In genomic region chr10:102154865-102155264, GRCm38 (mm10) we compare ENCODE assay signal across 16 mouse cellular contexts.
DNase-seq lines count a peak whose midpoint lies in the region; ATAC-seq and TF ChIP-seq lines count a peak whose summit lies in the region.
"Had no signal": no experiment of that assay in that cellular context is flagged by ENCODE, and none has a peak within 500 bp of the region (broad histone marks: within the 10 kb centered on the region; RNA-seq: fewer than 3 reads in every experiment).

No protein-coding gene starts in this region.

- H3K4me3 ChIP-seq in heart, adult 2 months: no peak overlapping the region
- H3K4me3 ChIP-seq in heart, embryonic 11.5 days (ENCODE audit: low read depth, low read length): no peak overlapping the region
- H3K4me3 ChIP-seq in midbrain, embryonic 11.5 days (ENCODE audit: low read depth, low read length): no peak overlapping the region
- H3K4me3 ChIP-seq in midbrain, embryonic 16.5 days (ENCODE audit: low read depth, low read length): no peak overlapping the region
- H3K4me3 ChIP-seq: liver, embryonic 13.5 days; stomach, embryonic 15.5 days had no signal

- no peak overlapping the region for H3K4me2 ChIP-seq in heart, embryonic 11.5 days
- no peak overlapping the region for H3K4me2 ChIP-seq in midbrain, embryonic 11.5 days
- H3K4me2 ChIP-seq in midbrain, embryonic 16.5 days (ENCODE audit: low read length): no peak overlapping the region
- H3K4me2 ChIP-seq: liver, embryonic 13.5 days; stomach, embryonic 15.5 days had no signal

- H3K79me2 ChIP-seq in heart, adult 2 months (replicated peaks; ENCODE audit: control insufficient read depth, insufficient read depth, low read length): no peaks in the 10 kb centered on the region; the same call in 1 of the 2 replicates

- no peaks in the 10 kb centered on the region for H3K9me3 ChIP-seq in heart, embryonic 11.5 days (replicated peaks; ENCODE audit: control insufficient read depth, low read length)
- H3K9me3 ChIP-seq in midbrain, embryonic 11.5 days (ENCODE audit: control insufficient read depth, low read length): no peaks in the 10 kb centered on the region
- H3K9me3 ChIP-seq in midbrain, embryonic 16.5 days (replicated peaks; ENCODE audit: control insufficient read depth, low read length, poor library complexity, severe bottlenecking): no peaks in the 10 kb centered on the region
- H3K9me3 ChIP-seq: liver, embryonic 13.5 days; stomach, embryonic 15.5 days had no signal

- H3K4me1 ChIP-seq in heart, adult 2 months (ENCODE audit: control insufficient read depth, insufficient read depth, low read length): no peaks in the 10 kb centered on the region
- no peaks in the 10 kb centered on the region for H3K4me1 ChIP-seq in heart, embryonic 11.5 days (ENCODE audit: control insufficient read depth, insufficient read depth, low read length)
- H3K4me1 ChIP-seq in midbrain, embryonic 11.5 days (ENCODE audit: control insufficient read depth, insufficient read depth, low read length): no peaks in the 10 kb centered on the region
- H3K4me1 ChIP-seq in midbrain, embryonic 16.5 days (ENCODE audit: control insufficient read depth, insufficient read depth, low read length): no peaks in the 10 kb centered on the region; the same call in 1 of the 2 replicates
- H3K4me1 ChIP-seq: liver, embryonic 13.5 days; stomach, embryonic 15.5 days had no signal

- no peaks in the 10 kb centered on the region for H3K27me3 ChIP-seq in heart, adult 2 months (ENCODE audit: control insufficient read depth, insufficient read depth, low read length)
- H3K27me3 ChIP-seq in heart, embryonic 11.5 days (ENCODE audit: control insufficient read depth, insufficient read depth, low read length): no peaks in the 10 kb centered on the region
- H3K27me3 ChIP-seq in midbrain, embryonic 11.5 days (ENCODE audit: control insufficient read depth, insufficient read depth, low read length): no peaks in the 10 kb centered on the region
- H3K27me3 ChIP-seq in midbrain, embryonic 16.5 days (ENCODE audit: control insufficient read depth, insufficient read depth, low read depth, low read length): no peaks in the 10 kb centered on the region
- H3K27me3 ChIP-seq: liver, embryonic 13.5 days; stomach, embryonic 15.5 days had no signal

- 0 out of 2 replicates have a peak, but pooled peaks have one; percentile 4 for TF ChIP-seq CTCF in heart, adult 2 months (IDR thresholded peaks at IDR 0.05)

- no peaks in the 10 kb centered on the region for H3K36me3 ChIP-seq in heart, adult 2 months (ENCODE audit: control insufficient read depth, insufficient read depth, low read length)
- no peaks in the 10 kb centered on the region for H3K36me3 ChIP-seq in heart, embryonic 11.5 days (ENCODE audit: control insufficient read depth, insufficient read depth, low read length)
- H3K36me3 ChIP-seq in midbrain, embryonic 11.5 days (ENCODE audit: control insufficient read depth, insufficient read depth, low read length): no peaks in the 10 kb centered on the region
- H3K36me3 ChIP-seq in midbrain, embryonic 16.5 days (ENCODE audit: control insufficient read depth, insufficient read depth, low read length): no peaks in the 10 kb centered on the region
- H3K36me3 ChIP-seq: liver, embryonic 13.5 days; stomach, embryonic 15.5 days had no signal

- TF ChIP-seq EP300 in heart, adult 2 months (IDR thresholded peaks at IDR 0.05; ENCODE audit: insufficient read depth, low read depth, low read length): no peak

- intact Hi-C loops in heart, adult 2 months (cut with DNase I): no loop called here

- no peak for DNase-seq in heart, adult 2 months
- DNase-seq in midbrain, embryonic 11.5 days (ENCODE audit: low spot score, missing footprints): no peak
- DNase-seq in adipocyte (ENCODE audit: low spot score): peak; percentile 2
- DNase-seq in retina, embryonic 14.5 days (ENCODE audit: low spot score): peak; percentile 53
- DNase-seq in adrenal gland, postnatal 25 days: no peak
- DNase-seq: adrenal gland, postnatal 14 days; cerebellum, adult 11-12 months; heart, adult 11 months; heart, postnatal 36 days; kidney, adult 2 months; liver, embryonic 13.5 days; lung, postnatal 36 days; thymus, postnatal 4 days had no signal

- H3K27ac ChIP-seq in heart, adult 2 months: no peak overlapping the region
- H3K27ac ChIP-seq in heart, embryonic 11.5 days (ENCODE audit: low read depth, low read length): no peak overlapping the region
- H3K27ac ChIP-seq in midbrain, embryonic 11.5 days (ENCODE audit: low read depth, low read length): no peak overlapping the region
- H3K27ac ChIP-seq in midbrain, embryonic 16.5 days (ENCODE audit: low read length): no peak overlapping the region
- H3K27ac ChIP-seq: liver, embryonic 13.5 days; stomach, embryonic 15.5 days had no signal

- H3K9ac ChIP-seq in heart, adult 2 months (ENCODE audit: low read depth, low read length): no peak overlapping the region
- no peak overlapping the region for H3K9ac ChIP-seq in heart, embryonic 11.5 days (ENCODE audit: low read depth, low read length)
- no peak overlapping the region for H3K9ac ChIP-seq in midbrain, embryonic 11.5 days (ENCODE audit: low read length)
- H3K9ac ChIP-seq in midbrain, embryonic 16.5 days (ENCODE audit: low read depth, low read length): no peak overlapping the region
- H3K9ac ChIP-seq: liver, embryonic 13.5 days; stomach, embryonic 15.5 days had no signal

- TF ChIP-seq POLR2A in heart, adult 2 months (IDR thresholded peaks at IDR 0.05; ENCODE audit: insufficient read depth, low read depth, low read length): no peak

- no peak for ATAC-seq in heart, embryonic 11.5 days (replicated peaks; ENCODE audit: insufficient number of reproducible peaks, low FRiP score, low TSS enrichment)
- peak; percentile 18; the same call in 1 of the 2 replicates for ATAC-seq in midbrain, embryonic 11.5 days (ENCODE audit: low FRiP score)
- ATAC-seq in midbrain, embryonic 16.5 days: no peak

- WGBS in heart, adult 2 months: 66% methylated on average over 5 of the region's 5 CpGs
- 74% methylated on average over 5 of the region's 5 CpGs for WGBS in heart, embryonic 11.5 days (ENCODE audit: insufficient replicate concordance)
- WGBS in midbrain, embryonic 11.5 days: 74% methylated on average over 5 of the region's 5 CpGs
- WGBS in midbrain, embryonic 16.5 days: 72% methylated on average over 5 of the region's 5 CpGs

Comparison
In these comparisons a context has a peak if more than half of its experiments do, and no peak if none do; other contexts are left out.
1. DNase-seq: peak in adipocyte (single experiment) and retina, embryonic 14.5 days (single experiment); none in heart, adult 2 months (0 of 2), midbrain, embryonic 11.5 days (single experiment) and adrenal gland, postnatal 25 days (single experiment).